Mouse (Mus musculus) adrenal gland, adult 2 months (tissue): ENCODE data around the gene Pde4c. TPM values are rescaled to one million over a fixed set of nuclear protein-coding genes. Genes with fewer than 3 reads are reported as not detected.

ENCODE experiments used
- DNase-seq: peaks from one replicate; pipeline ENCODE4 v3.0.0; 2021
- polyA plus RNA-seq: library from polyadenylated mRNA; depleted of rRNA; stranded (reverse); fragments of >200 nt; gene quantifications from 2 replicates; pipeline ENCODE4 v1.2.3, GENCODE M21; 2012
- total RNA-seq, 2 experiments: library from RNA; stranded (reverse); gene quantifications; 2 replicates each; pipeline ENCODE4 v1.2.3; 2021

Pde4c gene
- total and polyA plus RNA-seq, 3 experiments = 0.76 to 3.3 (median 1.0) TPM

DNA sequence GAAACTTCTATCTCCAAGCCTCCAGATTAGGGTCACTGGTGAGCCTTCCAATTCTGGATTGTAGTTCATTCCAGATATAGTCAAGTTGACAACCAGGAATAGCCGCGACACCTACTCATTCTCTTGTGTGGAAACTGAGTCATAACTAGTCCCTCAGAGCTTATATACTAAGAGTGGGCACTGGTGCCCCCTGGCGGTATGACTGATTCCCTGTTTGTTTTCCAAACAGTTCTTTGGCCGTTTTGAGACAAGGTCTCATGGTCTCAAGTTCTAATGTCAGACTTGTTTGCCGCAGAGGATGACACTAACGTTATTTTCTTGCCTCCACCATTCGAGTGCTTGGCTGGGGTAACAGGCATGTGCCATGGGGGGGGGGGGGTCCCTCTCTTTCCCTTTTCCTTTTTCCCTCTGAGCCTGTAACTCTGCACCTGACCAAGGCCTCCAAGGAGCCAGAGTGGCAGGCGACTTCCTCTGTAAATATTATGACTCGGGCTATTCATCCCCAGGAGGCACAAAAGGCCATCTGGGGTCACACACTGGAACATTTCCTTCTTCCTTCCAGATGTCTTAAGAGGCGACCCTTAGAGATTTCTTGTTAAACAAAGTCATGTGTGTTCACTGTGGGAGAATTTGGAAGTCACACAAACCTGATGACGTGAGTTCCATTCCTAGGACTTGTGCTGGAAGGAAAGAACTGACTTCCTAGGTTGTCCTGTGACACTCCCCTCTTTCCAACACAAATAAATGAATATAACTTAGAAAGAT lies 28.7 kb downstream of the Pde4c start:
- peak; percentile 73 for DNase-seq

DNA sequence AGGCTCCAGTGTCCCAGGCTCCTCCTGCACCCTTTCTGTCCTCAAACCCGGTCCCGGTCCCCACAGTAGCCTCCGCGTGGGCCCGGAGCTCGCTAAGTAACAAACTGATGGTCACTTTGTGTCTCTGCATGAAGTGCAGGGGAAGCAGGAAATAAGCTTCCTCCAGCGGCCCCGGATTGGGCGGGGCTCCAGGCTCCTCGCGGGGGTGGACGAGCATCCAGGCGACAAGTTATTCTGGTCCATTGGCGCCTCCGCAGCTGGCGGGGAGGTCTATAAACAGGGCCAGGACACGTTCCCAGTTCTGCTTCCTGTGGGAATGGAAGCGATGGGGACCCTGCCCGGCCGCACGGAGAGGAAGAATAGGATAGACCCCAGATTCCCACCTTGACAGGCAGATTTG lies 29.6 kb downstream of the Pde4c start:
- DNase-seq = peak; percentile 84

DNA sequence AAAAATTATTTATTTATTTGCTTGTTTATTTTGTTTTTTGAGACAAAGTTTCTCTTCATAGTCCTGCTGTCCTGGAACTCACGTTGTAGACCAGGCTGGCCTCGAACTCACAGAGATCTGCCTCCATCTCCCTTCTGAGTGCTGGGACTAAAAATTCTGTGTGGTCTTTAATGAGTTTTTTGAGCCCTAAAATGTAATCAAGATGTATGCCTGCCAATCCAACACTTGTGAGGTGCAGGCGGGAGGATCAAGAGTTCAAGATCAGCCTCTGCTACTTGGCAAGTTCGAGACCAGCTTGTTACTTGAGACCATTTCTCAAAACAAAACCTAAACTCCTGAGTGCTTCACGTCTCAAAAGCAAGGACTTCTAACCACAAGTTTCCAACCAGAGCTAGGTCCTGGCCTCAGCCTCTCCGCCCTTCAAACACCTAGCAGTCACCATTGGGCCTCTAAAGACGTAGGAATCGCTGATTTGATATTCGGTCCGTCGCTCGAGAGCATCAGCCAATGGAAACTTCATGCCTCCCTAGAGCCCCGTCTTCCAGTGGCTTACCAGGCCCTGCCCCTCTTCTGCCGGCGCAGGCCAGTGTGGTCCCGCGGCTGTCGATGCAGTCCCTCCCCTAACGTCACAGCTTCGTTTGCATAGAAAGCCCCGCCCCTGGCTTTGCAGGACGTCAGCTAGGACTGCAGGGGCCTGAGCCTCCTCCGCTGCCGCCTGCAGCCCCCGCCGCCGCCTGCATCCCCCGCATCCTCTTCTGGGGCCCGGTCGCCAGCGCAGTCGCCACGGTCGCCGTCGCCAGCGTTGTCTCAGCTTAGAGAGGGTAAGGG lies 30.7 kb downstream of the Pde4c start, which contains the start of gene Rab3a:
Rab3a (plus strand) TSS at position 637 of the 828 bp plus-strand sequence.
- peak; percentile 98 for DNase-seq

DNA sequence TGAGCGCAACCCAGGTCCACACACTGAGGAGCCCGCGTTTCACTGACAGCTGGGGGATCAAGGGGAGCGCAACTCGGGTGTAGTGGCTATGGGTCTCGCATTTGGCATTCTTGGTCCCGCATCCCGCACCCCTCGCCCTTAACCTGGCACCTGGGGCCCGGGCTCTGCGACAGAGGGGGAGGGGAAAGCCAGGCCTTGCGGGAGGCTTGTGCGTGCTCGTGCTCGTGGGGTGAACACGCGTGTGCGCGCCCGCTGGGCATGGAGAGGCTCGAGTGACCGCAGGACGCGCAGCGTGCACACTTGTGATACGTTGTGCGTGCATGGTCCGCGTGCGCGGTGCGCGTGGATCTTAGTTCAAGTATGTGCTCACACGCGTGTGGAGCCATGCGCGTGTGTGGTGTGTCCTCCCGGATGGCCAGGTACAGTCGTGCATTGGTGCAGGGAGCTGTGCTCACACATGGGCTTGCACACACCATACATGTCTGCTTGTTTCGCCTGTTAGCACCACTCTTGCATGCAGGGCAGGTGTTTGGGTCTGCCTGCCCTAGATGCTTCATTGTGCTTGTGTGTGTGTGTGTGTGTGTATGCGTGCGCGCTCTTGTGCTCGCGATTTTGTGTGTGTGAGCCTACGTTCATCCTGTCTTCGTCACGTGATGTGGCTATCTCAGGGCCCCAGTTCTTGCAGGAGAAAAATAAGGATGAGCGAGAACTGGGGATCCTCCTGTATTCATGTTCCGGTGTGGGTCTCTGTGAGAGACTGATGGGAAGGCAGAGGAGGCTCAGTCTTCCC lies 31.5 kb downstream of the Pde4c start:
- DNase-seq = peak; percentile 76

- peak; percentile 76 for DNase-seq
Observed at GRCm38 (mm10) chr8:70755661-70756475, 32.3 kb downstream of the Pde4c start.

- peak; percentile 11 for DNase-seq
Observed at GRCm38 (mm10) chr8:70756476-70757040, 33.0 kb downstream of the Pde4c start.

DNA sequence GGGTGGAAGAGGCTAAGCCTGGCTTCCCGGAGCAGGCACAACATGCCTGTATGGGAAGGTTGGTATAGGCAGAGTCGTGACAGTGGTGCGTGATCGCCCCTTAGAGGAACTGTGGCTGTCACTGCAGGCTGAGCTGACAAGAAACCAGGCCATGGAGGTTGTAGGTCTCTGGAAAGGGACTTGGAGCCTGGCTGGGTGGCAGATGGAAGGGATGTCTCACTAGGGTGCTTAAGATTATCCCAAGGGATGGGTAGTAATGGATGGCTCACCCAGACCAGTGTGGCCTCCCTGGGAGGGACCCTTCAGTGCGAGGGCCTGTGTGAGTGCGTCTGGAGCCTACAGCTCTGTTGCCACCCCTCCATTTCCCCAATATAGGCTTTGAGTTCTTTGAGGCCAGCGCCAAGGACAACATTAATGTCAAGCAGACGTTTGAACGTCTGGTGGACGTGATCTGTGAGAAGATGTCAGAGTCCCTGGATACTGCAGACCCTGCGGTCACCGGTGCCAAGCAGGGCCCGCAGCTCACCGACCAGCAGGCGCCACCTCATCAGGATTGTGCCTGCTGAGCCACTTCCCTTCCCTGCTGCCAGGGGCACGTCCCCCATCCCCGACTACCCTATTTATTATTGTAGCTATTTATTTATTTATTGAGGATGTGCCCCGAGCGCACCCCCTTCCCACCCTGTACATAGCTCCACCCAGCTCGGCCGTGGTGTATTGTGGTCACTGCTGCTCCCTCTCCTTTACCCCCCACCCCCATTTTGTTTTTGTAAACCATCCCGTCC lies 34.2 kb downstream of the Pde4c start:
- peak; percentile 68 for DNase-seq

DNA sequence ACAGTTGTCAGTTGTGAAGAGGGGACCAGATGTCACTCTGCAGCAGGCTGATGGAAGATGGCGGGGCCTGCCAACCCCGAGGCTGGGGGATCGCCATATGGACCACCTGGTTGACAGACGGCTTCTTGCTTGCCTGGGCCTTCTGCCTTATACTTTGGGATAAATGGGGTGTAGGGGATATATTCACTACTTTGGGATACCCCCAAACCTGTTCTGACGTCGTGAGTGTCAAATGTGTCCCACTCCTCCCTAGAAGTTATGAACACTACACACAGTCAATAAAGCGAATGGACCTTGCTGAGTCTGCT lies 34.7 kb downstream of the Pde4c start:
- no peak for DNase-seq

DNA sequence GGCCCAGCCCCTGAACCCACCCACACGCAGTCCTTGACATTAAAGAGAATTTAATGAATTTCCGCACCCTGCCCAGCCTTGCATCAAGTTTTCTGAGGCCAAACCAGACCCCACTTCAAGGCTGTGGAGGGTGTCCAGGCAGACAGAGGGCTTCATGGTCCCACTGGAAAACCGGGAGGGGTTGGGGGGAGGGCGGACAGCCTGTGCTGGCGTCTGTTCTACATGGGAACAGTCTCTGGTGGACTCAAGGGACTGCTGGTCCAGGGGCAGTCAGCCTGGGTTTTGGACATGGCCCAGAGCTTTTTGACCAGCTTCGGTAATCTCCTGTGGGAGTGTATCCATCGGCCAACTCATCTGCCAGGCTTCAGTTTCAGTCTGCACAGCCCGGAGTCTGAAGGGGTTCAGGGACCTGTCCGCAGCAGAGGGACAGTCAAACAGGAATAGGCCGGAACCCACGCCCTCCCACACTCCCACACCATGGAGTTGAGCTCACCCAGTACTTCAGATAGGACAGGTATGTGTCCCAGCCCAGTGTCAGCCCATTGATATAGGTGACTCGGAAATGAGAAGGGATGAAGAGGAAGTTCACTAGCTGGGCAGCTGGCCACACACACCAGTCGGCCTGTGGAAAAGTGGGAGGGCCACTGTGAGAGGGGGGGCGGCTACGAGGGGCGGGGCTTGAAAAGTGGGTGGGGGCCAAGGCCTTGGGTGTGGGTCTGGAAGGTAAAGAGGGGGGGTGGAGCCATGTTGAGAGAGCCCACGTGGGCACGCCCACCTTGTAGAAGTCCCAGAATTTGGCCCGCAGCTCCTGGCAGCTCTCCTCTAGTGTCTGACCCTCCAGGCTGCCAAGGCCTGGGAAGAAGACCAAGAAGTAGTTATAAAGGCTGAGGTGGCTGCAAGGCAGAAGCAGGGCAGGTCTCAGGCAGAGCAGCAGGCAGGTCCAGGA lies 35.4 kb downstream of the Pde4c start:
- peak; percentile 89 for DNase-seq

GRCm38 (mm10) chr8:70760350-70760749 lies 36.8 kb downstream of the Pde4c start:
- DNase-seq = peak; percentile 57

DNA sequence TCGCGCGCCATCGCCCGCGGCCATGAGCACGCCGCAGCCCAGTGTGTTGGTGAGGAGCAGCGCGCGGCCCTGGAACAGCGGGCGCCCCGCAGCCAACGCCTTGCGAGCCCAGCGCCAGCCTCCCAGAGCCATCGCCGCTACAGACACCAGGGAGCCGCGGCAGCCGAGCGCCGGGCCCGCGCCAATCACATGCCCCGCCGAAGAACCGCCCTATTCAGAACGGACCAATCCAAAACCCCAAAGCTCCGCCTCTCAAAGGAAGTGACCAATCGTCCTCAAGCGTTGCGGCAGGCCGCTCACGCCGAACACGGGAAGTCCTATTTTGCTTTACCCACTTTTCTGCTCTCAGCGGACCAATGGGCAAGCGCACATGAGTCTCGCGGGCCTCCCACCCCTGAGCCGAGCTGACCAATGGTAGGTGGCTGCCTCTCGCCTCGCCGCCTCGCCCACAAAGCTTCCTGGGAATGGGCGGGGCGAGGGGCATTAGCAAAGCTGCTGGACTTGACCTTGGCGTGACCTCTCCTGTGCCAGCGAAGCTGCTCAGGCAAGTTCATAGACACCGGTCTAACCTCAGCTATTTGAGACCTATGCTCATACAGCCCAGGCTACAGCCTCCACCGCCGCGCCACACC lies 37.4 kb downstream of the Pde4c start, which contains the start of gene Mpv17l2:
Mpv17l2 (minus strand) TSS at position 172 of the 632 bp plus-strand sequence.
- peak; percentile 98 for DNase-seq

DNA sequence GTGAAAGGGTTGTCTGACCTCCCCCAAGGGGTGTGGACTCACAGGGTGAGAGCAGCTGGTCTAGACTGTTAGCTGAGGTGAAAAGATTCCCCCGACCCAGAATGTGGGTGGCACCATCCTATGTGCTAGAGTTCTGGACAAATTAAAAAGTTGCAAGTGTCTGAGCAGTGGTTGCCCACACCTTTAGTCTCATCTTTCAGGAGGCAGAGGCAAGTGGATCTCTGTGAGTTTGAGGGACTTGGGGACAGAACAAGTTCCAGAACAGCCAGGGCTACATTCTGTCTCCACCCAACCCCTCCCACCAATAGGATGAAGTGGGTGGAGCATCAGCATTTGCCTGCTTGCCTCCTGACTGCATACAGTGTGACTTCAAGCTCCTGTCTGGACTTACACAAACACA lies 38.6 kb downstream of the Pde4c start:
- peak; percentile 26 for DNase-seq

GRCm38 (mm10) chr8:70763354-70763753 lies 39.8 kb downstream of the Pde4c start:
- peak; percentile 47 for DNase-seq

DNA sequence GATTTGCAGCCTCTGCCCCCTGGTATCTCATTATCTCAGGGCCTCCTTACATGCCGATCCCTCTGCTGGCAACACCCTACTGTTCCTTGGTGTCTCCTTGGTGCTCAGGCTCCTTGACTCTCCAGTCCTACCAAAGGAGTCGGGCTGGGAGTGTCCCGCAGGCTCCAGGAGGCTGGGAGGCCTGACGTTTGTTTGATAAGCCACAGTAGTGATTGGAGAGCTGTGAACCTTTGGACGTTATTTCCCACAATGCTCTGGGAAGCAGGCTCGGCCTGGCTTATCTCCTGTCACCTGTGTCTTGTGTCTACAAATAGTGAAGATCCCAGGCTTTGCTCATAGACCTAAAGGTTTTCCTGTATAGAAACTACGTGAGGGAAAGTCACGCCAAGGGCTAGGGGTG lies 40.5 kb downstream of the Pde4c start:
- no peak for DNase-seq

GRCm38 (mm10) chr8:70764676-70765075 lies 41.2 kb downstream of the Pde4c start:
- DNase-seq = peak; percentile 13

DNA sequence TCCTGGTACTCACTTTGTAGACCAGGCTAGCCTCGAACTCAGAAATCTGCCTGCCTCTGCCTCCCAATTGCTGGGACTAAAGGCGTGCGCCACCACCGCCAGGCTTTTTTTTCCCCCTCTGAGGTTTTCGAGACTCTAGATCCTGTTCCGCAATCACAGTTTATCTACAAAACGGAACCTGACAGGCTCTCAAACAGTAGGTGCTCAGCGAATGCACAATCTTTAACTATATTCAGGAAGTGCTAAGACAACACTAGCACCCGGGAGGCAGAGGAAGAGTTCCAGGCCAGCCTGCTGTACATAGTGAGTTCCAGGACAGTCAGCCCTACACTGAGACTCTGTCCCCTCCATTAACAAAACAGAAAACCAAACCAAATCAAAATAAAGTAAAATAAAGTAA lies 41.8 kb downstream of the Pde4c start:
- no peak for DNase-seq

GRCm38 (mm10) chr8:70765838-70766570 lies 42.5 kb downstream of the Pde4c start:
- peak; percentile 54 for DNase-seq
